ENCODE assay signal across 16 mouse cellular contexts in genomic region chr2:102149058-102149457, GRCm38 (mm10).
"Had no signal": no experiment of that assay in that cellular context is flagged by ENCODE, and none has a peak within 500 bp of the region (broad histone marks: within the 10 kb centered on the region; RNA-seq: fewer than 3 reads in every experiment).

No protein-coding gene starts in this region.

- ATAC-seq: midbrain, embryonic 16.5 days had no signal

- DNase-seq: lung, adult 18-20 months; lung, embryonic 14.5 days; lung, postnatal 10 days; lung, postnatal 4 days; midbrain, embryonic 14.5 days; right cerebral cortex, postnatal 14 days; thymus, adult 18-20 months; thymus, postnatal 14 days; thymus, postnatal 36 days had no signal

- H3K27ac ChIP-seq: midbrain, embryonic 10.5 days; midbrain, embryonic 12.5 days; stomach, embryonic 15.5 days; stomach, postnatal 0 days had no signal

- H3K27me3 ChIP-seq: midbrain, embryonic 12.5 days; stomach, embryonic 15.5 days had no signal

- H3K9ac ChIP-seq: lung, embryonic 14.5 days; midbrain, embryonic 12.5 days; neural tube, embryonic 13.5 days; stomach, embryonic 15.5 days had no signal

- H3K4me2 ChIP-seq: lung, embryonic 14.5 days; midbrain, embryonic 12.5 days; neural tube, embryonic 13.5 days; stomach, embryonic 15.5 days had no signal

- H3K9me3 ChIP-seq: midbrain, embryonic 10.5 days; midbrain, embryonic 12.5 days; neural tube, embryonic 13.5 days; stomach, embryonic 15.5 days had no signal

- H3K36me3 ChIP-seq: midbrain, embryonic 12.5 days; neural tube, embryonic 13.5 days; stomach, embryonic 15.5 days had no signal

- H3K4me3 ChIP-seq: midbrain, embryonic 10.5 days; midbrain, embryonic 12.5 days; myocyte; neural tube, embryonic 13.5 days; stomach, embryonic 15.5 days had no signal
